Mouse (Mus musculus): ENCODE data around the gene Rapgef3.
A peak's percentile ranks its signal among the peaks of the same experiment; 100 is the strongest.

DNA sequence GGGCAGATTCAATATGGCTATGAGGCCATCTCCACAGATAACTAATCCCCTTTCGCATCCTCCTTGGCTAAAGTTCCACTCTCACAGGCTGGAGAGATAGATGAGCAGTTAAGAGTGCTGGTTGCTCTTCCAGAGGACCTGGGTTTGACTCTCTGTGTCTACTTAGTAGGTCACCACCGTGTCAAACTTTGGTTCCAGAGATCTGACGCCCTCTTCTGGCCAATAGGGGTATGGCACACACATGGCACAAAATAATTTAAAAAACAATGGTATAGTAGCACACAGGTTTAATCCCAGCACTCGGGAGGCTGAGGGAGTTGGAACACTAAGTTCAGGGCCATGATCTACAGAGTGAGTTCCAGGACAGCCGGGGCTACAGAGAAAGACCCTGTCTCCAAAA, 26.5 kb upstream of the Rapgef3 start:
- TF ChIP-seq CTCF (IDR thresholded peaks at IDR 0.05; ENCODE audit: low read depth, low read length) (peak; percentile 75), POLR2A (IDR thresholded peaks at IDR 0.05; ENCODE audit: borderline replicate concordance, low read depth, low read length) (no peak)

Data from bone marrow macrophage, adult 2 months (primary cell).